Mouse (Mus musculus): ENCODE measurements around the gene Acsl1.

- TF ChIP-seq CTCF (IDR thresholded peaks at IDR 0.05; ENCODE audit: borderline replicate concordance, control insufficient read depth, extremely low read depth, insufficient read depth, low read length, poor library complexity) (no peak), POLR2A (IDR thresholded peaks at IDR 0.05; ENCODE audit: control insufficient read depth, extremely low read depth, insufficient read depth, low read length, poor library complexity) (no peak)
These were observed 14.2 kb downstream of the Acsl1 start for GRCm38 (mm10) chr8:46484931-46485463.
